ENCODE assay signal across 8 mouse cellular contexts in the genomic region with DNA sequence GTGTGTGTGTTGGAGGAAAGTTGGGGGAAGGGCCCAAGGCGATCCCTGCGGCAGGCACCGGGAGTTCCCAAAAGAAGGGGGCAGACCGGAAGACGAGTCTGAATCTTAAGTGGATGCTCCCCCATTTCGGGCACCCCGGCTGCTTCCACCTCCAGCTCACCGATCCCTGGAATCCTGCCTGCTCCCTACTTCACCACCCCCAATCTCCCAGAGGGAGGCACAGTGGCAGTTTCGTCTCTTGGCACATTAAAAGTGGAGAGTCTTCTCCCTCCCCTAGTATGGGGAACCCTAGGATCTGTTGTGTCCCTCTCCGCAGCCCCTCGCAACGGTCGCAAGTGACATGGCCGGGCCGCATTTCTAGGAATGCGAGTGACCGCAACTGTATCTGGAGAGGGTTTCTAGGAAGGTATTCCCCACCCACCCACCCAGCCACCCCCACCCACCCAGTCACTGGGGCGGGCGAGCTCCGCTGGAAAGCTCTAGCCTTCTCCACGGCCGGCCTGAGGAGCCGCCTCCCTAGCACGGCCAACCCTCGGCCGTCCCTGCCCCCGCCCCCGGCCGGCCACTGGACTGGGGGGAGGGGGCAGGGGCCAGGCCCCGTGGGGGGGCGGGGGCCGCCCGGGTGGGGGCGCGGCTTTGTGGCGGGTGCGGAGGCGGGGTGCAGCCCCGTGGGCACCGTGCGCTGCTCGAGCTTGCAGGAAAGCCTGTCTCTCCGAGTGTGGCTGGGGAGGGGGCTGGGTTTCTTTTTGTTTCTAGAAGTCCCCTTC.
DNase-seq lines count a peak whose midpoint lies in the region; ATAC-seq and TF ChIP-seq lines count a peak whose summit lies in the region.

No protein-coding gene starts in this region.

- TF ChIP-seq CTCF in bone marrow macrophage, adult 2 months (IDR thresholded peaks at IDR 0.05; ENCODE audit: low read depth, low read length): no peak

- H3K36me3 ChIP-seq in midbrain, embryonic 11.5 days (ENCODE audit: control insufficient read depth, insufficient read depth, low read length): no peaks in the 10 kb centered on the region
- H3K36me3 ChIP-seq in stomach, embryonic 14.5 days (ENCODE audit: control insufficient read depth, insufficient read depth, low read length): no peaks in the 10 kb centered on the region

- no peak overlapping the region for H3K27ac ChIP-seq in bone marrow macrophage, adult 2 months (ENCODE audit: insufficient read depth, low read depth, low read length)
- H3K27ac ChIP-seq in midbrain, embryonic 11.5 days (ENCODE audit: low read depth, low read length): no peak overlapping the region
- peak overlapping the region; percentile 48; the same call in 1 of the 2 replicates for H3K27ac ChIP-seq in stomach, embryonic 14.5 days (ENCODE audit: low read length)

- under 1% methylated on average over 31 of the region's 43 CpGs for WGBS in midbrain, embryonic 11.5 days
- under 1% methylated on average over 39 of the region's 43 CpGs for WGBS in stomach, embryonic 14.5 days

- H3K9ac ChIP-seq in midbrain, embryonic 11.5 days (ENCODE audit: low read length): peak overlapping the region; percentile 70
- peak overlapping the region; percentile 76 for H3K9ac ChIP-seq in stomach, embryonic 14.5 days (replicated peaks; ENCODE audit: low read depth, low read length)

- H3K27me3 ChIP-seq in midbrain, embryonic 11.5 days (ENCODE audit: control insufficient read depth, insufficient read depth, low read length): peaks cover 31% of the 10 kb centered on the region
- H3K27me3 ChIP-seq in stomach, embryonic 14.5 days (ENCODE audit: control insufficient read depth, insufficient read depth, low read length): no peaks in the 10 kb centered on the region

- ATAC-seq in frontal cortex, adult (ENCODE audit: low TSS enrichment): peak; percentile 66
- peak; percentile 66 for ATAC-seq in midbrain, embryonic 11.5 days (ENCODE audit: low FRiP score)
- peak; percentile 73 for ATAC-seq in stomach, embryonic 14.5 days (ENCODE audit: insufficient number of reproducible peaks, insufficient read depth, low FRiP score, low read depth)

- no peak for TF ChIP-seq POLR2A in bone marrow macrophage, adult 2 months (IDR thresholded peaks at IDR 0.05; ENCODE audit: borderline replicate concordance, low read depth, low read length)

- peaks cover 2% of the 10 kb centered on the region; the same call in 1 of the 2 replicates for H3K4me1 ChIP-seq in bone marrow macrophage, adult 2 months (ENCODE audit: control insufficient read depth, insufficient read depth, low read length)
- H3K4me1 ChIP-seq in midbrain, embryonic 11.5 days (ENCODE audit: control insufficient read depth, insufficient read depth, low read length): peaks cover 35% of the 10 kb centered on the region
- H3K4me1 ChIP-seq in stomach, embryonic 14.5 days (ENCODE audit: control insufficient read depth, insufficient read depth, low read length): peaks cover 10% of the 10 kb centered on the region; the same call in 1 of the 2 replicates

- peak; percentile 26 to 47 for DNase-seq in cerebellum, adult 18-20 months
- DNase-seq in cerebellum, adult 8-10 months: no peak
- DNase-seq in heart, postnatal 36 days: peak; percentile 49 to 57
- peak; percentile 63 to 84 for DNase-seq in left cerebral cortex, postnatal 25 days (ENCODE audit: low spot score in 2 of 2)
- peak; percentile 92 for DNase-seq in midbrain, embryonic 11.5 days (ENCODE audit: low spot score, missing footprints)

- H3K4me3 ChIP-seq in bone marrow macrophage, adult 2 months (ENCODE audit: insufficient read depth, low read length): peak overlapping the region; percentile 66
- peak overlapping the region; percentile 52 for H3K4me3 ChIP-seq in midbrain, embryonic 11.5 days (ENCODE audit: low read depth, low read length)
- H3K4me3 ChIP-seq in stomach, embryonic 14.5 days (ENCODE audit: low read depth, low read length): peak overlapping the region; percentile 84

- H3K4me2 ChIP-seq in midbrain, embryonic 11.5 days: peak overlapping the region; percentile 100
- peak overlapping the region; percentile 97 for H3K4me2 ChIP-seq in stomach, embryonic 14.5 days (replicated peaks; ENCODE audit: low read depth, low read length)

- intact Hi-C loops in heart, postnatal 36 days (cut with DNase I): loop anchor here (2.0 to 5.0 kb wide), 5 partner anchors 85 to 285 kb away; partner anchors contain the start of genes 3110001I22Rik, Bfar and Pla2g10
- intact Hi-C loops in left cerebral cortex, postnatal 25 days (cut with DNase I): loop anchor here (5.0 kb wide), 3 partner anchors 75 to 180 kb away; no protein-coding TSS in a partner anchor

- H3K9me3 ChIP-seq in midbrain, embryonic 11.5 days (ENCODE audit: control insufficient read depth, low read length): no peaks in the 10 kb centered on the region
- no peaks in the 10 kb centered on the region for H3K9me3 ChIP-seq in stomach, embryonic 14.5 days (ENCODE audit: control insufficient read depth, low read depth, low read length)
